Mouse (Mus musculus) heart, adult 2 months (tissue): ENCODE data around the gene Zyx.

Experiments used
- CTCF ChIP-seq: fragments of 200-600 bp; IDR thresholded peaks from 2 replicates; pipeline ENCODE4 v1.8.1; 2022; ENCODE audit warnings: antibody characterized with exemption, mild to moderate bottlenecking, moderate library complexity
- EP300 ChIP-seq: fragments of 200-500 bp; IDR thresholded peaks from 2 replicates; pipeline ENCODE4 v1.6.1; 2011; ENCODE audit warnings: low read depth, low read length, control low read depth; ENCODE audit not compliant: insufficient read depth

DNA sequence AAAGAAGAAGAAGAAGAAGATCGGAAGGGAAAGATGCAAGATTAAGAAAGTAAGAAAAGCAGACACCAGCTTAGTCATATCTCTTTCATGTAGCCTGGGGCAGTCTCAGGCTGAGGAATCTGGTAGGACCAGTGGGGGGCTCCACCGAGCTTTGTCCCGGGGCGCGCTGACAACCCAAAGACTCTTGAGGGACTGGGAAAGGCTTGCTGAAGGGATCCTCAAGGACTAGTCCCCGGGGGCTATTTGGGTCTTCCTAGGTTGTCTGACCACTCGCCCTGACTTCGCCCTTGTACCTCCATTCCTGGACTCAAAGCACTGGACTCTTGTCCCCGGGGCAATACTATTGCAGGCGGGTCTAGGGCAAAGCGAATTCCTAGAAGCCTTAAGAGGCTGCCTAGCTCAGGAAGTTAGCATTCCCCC lies 414 bp upstream of the Zyx start:
- TF ChIP-seq EP300, result 0 out of 2 replicates have a peak, but pooled peaks have one; percentile 52
- TF ChIP-seq CTCF, result peak; percentile 88
